Mouse (Mus musculus): ENCODE data around the gene Tgm1. TPM values are rescaled to one million over a fixed set of nuclear protein-coding genes. Genes with fewer than 3 reads are reported as not detected.
A peak's percentile ranks its signal among the peaks of the same experiment; 100 is the strongest.

Tgm1 gene
- polyA plus RNA-seq, 1 experiment from 2014 or later, result 14.2 TPM

- no peak for TF ChIP-seq EP300 (IDR thresholded peaks at IDR 0.05)
- TF ChIP-seq CTCF (IDR thresholded peaks at IDR 0.05), result no peak
- no peaks in the 10 kb centered on the region for H3K9me3 ChIP-seq (ENCODE audit: low read length)
- ATAC-seq (no peak), DNase-seq (ENCODE audit: low spot score) (no peak)
- H3K4me1 ChIP-seq (ENCODE audit: insufficient read depth, low read depth, low read length), result no peaks in the 10 kb centered on the region
- no peak overlapping the region for H3K4me2 ChIP-seq (replicated peaks; ENCODE audit: low read depth, low read length)
- H3K27me3 ChIP-seq (replicated peaks; ENCODE audit: insufficient read depth, low read length), result no peaks in the 10 kb centered on the region
- H3K4me3 ChIP-seq (ENCODE audit: low read depth, low read length), result no peak overlapping the region
- H3K36me3 ChIP-seq (ENCODE audit: insufficient read depth, low read length), result no peaks in the 10 kb centered on the region
- no peak overlapping the region for H3K27ac ChIP-seq (ENCODE audit: low read length)
- H3K9ac ChIP-seq (replicated peaks; ENCODE audit: low read depth), result no peak overlapping the region
- 52% methylated on average over 7 of the region's 7 CpGs for WGBS
Measured at GRCm38 (mm10) chr14:55730116-55730515, 16.4 kb upstream of the Tgm1 start.

GRCm38 (mm10) chr14:55727889-55728685, 14.4 kb upstream of the Tgm1 start:
- no peaks in the 10 kb centered on the region; the same call in 1 of the 2 replicates for H3K4me1 ChIP-seq (ENCODE audit: insufficient read depth, low read depth, low read length)
- no peaks in the 10 kb centered on the region for H3K36me3 ChIP-seq (ENCODE audit: insufficient read depth, low read length)
- ATAC-seq (peak; percentile 82), DNase-seq (ENCODE audit: low spot score) (peak; percentile 75)
- WGBS, result 40% methylated on average over 8 of the region's 8 CpGs
- H3K9ac ChIP-seq (replicated peaks; ENCODE audit: low read depth), result no peak overlapping the region
- no peaks in the 10 kb centered on the region for H3K27me3 ChIP-seq (replicated peaks; ENCODE audit: insufficient read depth, low read length)
- H3K9me3 ChIP-seq (ENCODE audit: low read length), result no peaks in the 10 kb centered on the region
- H3K4me3 ChIP-seq (ENCODE audit: low read depth, low read length), result no peak overlapping the region
- no peak for TF ChIP-seq CTCF (IDR thresholded peaks at IDR 0.05)
- no peak for TF ChIP-seq EP300 (IDR thresholded peaks at IDR 0.05)
- no peak overlapping the region for H3K4me2 ChIP-seq (replicated peaks; ENCODE audit: low read depth, low read length)
- H3K27ac ChIP-seq (ENCODE audit: low read length), result peak overlapping the region; percentile 38; the same call in 1 of the 2 replicates

GRCm38 (mm10) chr14:55726261-55726660, 12.5 kb upstream of the Tgm1 start:
- Histone ChIP-seq H3K27me3 (replicated peaks; ENCODE audit: insufficient read depth, low read length) (no peaks in the 10 kb centered on the region), H3K4me2 (replicated peaks; ENCODE audit: low read depth, low read length) (no peak overlapping the region), H3K36me3 (ENCODE audit: insufficient read depth, low read length) (no peaks in the 10 kb centered on the region), H3K27ac (ENCODE audit: low read length) (no peak overlapping the region), H3K4me3 (ENCODE audit: low read depth, low read length) (no peak overlapping the region), H3K9me3 (ENCODE audit: low read length) (no peaks in the 10 kb centered on the region), H3K9ac (replicated peaks; ENCODE audit: low read depth) (no peak overlapping the region), H3K4me1 (ENCODE audit: insufficient read depth, low read depth, low read length) (peaks cover 6% of the 10 kb centered on the region)
- ATAC-seq (no peak), DNase-seq (ENCODE audit: low spot score) (no peak)
- TF ChIP-seq CTCF (IDR thresholded peaks at IDR 0.05) (no peak), EP300 (IDR thresholded peaks at IDR 0.05) (no peak)

GRCm38 (mm10) chr14:55724411-55724871, 10.7 kb upstream of the Tgm1 start:
- DNase-seq (ENCODE audit: low spot score), result peak; percentile 90
- no peak overlapping the region for H3K27ac ChIP-seq (ENCODE audit: low read length)
- TF ChIP-seq EP300 (IDR thresholded peaks at IDR 0.05) (peak; percentile 61), CTCF (IDR thresholded peaks at IDR 0.05) (no peak)
- peak; percentile 13 for ATAC-seq
- 27% methylated on average over 8 of the region's 8 CpGs for WGBS
- H3K4me2 ChIP-seq (replicated peaks; ENCODE audit: low read depth, low read length), result no peak overlapping the region
- H3K36me3 ChIP-seq (ENCODE audit: insufficient read depth, low read length), result 0 out of 2 replicates have a peak, but pooled peaks cover 4% of the 10 kb centered on the region
- no peak overlapping the region for H3K9ac ChIP-seq (replicated peaks; ENCODE audit: low read depth)
- H3K4me3 ChIP-seq (ENCODE audit: low read depth, low read length), result no peak overlapping the region
- no peaks in the 10 kb centered on the region for H3K9me3 ChIP-seq (ENCODE audit: low read length)
- H3K27me3 ChIP-seq (replicated peaks; ENCODE audit: insufficient read depth, low read length), result no peaks in the 10 kb centered on the region
- peaks cover 6% of the 10 kb centered on the region for H3K4me1 ChIP-seq (ENCODE audit: insufficient read depth, low read depth, low read length)

- H3K9ac ChIP-seq (replicated peaks; ENCODE audit: low read depth), result no peak overlapping the region
- no peak overlapping the region for H3K4me2 ChIP-seq (replicated peaks; ENCODE audit: low read depth, low read length)
- H3K4me3 ChIP-seq (ENCODE audit: low read depth, low read length), result no peak overlapping the region
- ATAC-seq (no peak), DNase-seq (ENCODE audit: low spot score) (no peak)
- H3K36me3 ChIP-seq (ENCODE audit: insufficient read depth, low read length), result 0 out of 2 replicates have a peak, but pooled peaks cover 10% of the 10 kb centered on the region
- TF ChIP-seq CTCF (IDR thresholded peaks at IDR 0.05), result no peak
- 90% methylated on average over 7 of the region's 7 CpGs for WGBS
- H3K4me1 ChIP-seq (ENCODE audit: insufficient read depth, low read depth, low read length), result peaks cover 6% of the 10 kb centered on the region
- no peaks in the 10 kb centered on the region for H3K27me3 ChIP-seq (replicated peaks; ENCODE audit: insufficient read depth, low read length)
- no peaks in the 10 kb centered on the region for H3K9me3 ChIP-seq (ENCODE audit: low read length)
- no peak overlapping the region for H3K27ac ChIP-seq (ENCODE audit: low read length)
Measured at GRCm38 (mm10) chr14:55723433-55723832, 9.7 kb upstream of the Tgm1 start.

GRCm38 (mm10) chr14:55722438-55722945, 8.8 kb upstream of the Tgm1 start:
- ATAC-seq, result no peak
- WGBS, result 38% methylated on average over 8 of the region's 8 CpGs
- no peak overlapping the region for H3K4me3 ChIP-seq (ENCODE audit: low read depth, low read length)

More at GRCm38 (mm10) chr14:55722438-55722945, 8.8 kb upstream of the Tgm1 start:
- no peaks in the 10 kb centered on the region for H3K27me3 ChIP-seq (replicated peaks; ENCODE audit: insufficient read depth, low read length)
- peaks cover 6% of the 10 kb centered on the region for H3K4me1 ChIP-seq (ENCODE audit: insufficient read depth, low read depth, low read length)
- H3K36me3 ChIP-seq (ENCODE audit: insufficient read depth, low read length), result 0 out of 2 replicates have a peak, but pooled peaks cover 13% of the 10 kb centered on the region
- peak overlapping the region; percentile 52; the same call in 1 of the 2 replicates for H3K9ac ChIP-seq (replicated peaks; ENCODE audit: low read depth)
- peak overlapping the region; percentile 70; the same call in 1 of the 2 replicates for H3K4me2 ChIP-seq (replicated peaks; ENCODE audit: low read depth, low read length)
- 0 out of 2 replicates have a peak overlapping the region, but pooled peaks have one; percentile 20 for H3K27ac ChIP-seq (ENCODE audit: low read length)
- H3K9me3 ChIP-seq (ENCODE audit: low read length), result no peaks in the 10 kb centered on the region
- TF ChIP-seq EP300 (IDR thresholded peaks at IDR 0.05) (no peak), CTCF (IDR thresholded peaks at IDR 0.05) (no peak)
- no peak for DNase-seq (ENCODE audit: low spot score)

All from lung, postnatal 0 days (tissue).